Mouse (Mus musculus) hindbrain, embryonic 11.5 days (tissue): ENCODE results near the gene Pmpca. TPM values are rescaled to one million over a fixed set of nuclear protein-coding genes. Genes with fewer than 3 reads are reported as not detected.
"Not testable (repeated sequence)": the region's sequence is repeated elsewhere in the genome, so short reads cannot be mapped to it uniquely, and the experiment has no call there.

Experiments
- ATAC-seq: fragments of 200-750 bp; cut with Nextera tagmentation; 2 replicates; pipeline ENCODE4 v1.8.0; 2017; ENCODE audit warnings: mild to moderate bottlenecking, moderate TSS enrichment, moderate library complexity; ENCODE audit not compliant: low FRiP score
- DNase-seq: peaks from one replicate; pipeline ENCODE4 v3.0.0-alpha.2; 2015; ENCODE audit warnings: low spot score
- H3K27ac ChIP-seq: fragments of 300-500 bp; sonication (generic); 2 replicates; pipeline ENCODE4 v1.5.1; 2014; ENCODE audit warnings: mild to moderate bottlenecking, low read depth, low read length
- H3K27me3 ChIP-seq: fragments of 300-500 bp; sonication (generic); 2 replicates; pipeline ENCODE4 v1.6.1; 2014; ENCODE audit warnings: mild to moderate bottlenecking, low read length, moderate library complexity, mixed read lengths; ENCODE audit not compliant: control insufficient read depth, insufficient read depth
- H3K36me3 ChIP-seq: fragments of 300-500 bp; sonication (generic); 2 replicates; pipeline ENCODE4 v1.6.1; 2014; ENCODE audit warnings: mild to moderate bottlenecking, low read length, moderate library complexity, mixed read lengths; ENCODE audit not compliant: control insufficient read depth, insufficient read depth
- H3K4me1 ChIP-seq: fragments of 300-500 bp; sonication (generic); replicated peaks from 2 replicates; pipeline ENCODE4 v1.6.1; 2014; ENCODE audit warnings: low read length, mixed read lengths; ENCODE audit not compliant: control insufficient read depth, insufficient read depth
- H3K4me2 ChIP-seq: fragments of 300-500 bp; sonication (generic); replicated peaks from 2 replicates; pipeline ENCODE4 v1.6.1; 2014; ENCODE audit warnings: mild to moderate bottlenecking, low read depth, low read length
- H3K4me3 ChIP-seq: fragments of 300-500 bp; sonication (generic); 2 replicates; pipeline ENCODE4 v1.5.1; 2014; ENCODE audit warnings: low read depth, low read length
- H3K9ac ChIP-seq: fragments of 300-500 bp; sonication (generic); 2 replicates; pipeline ENCODE4 v1.6.1; 2014; ENCODE audit warnings: low read depth, low read length
- H3K9me3 ChIP-seq: fragments of 300-500 bp; sonication (generic); 2 replicates; pipeline ENCODE4 v1.6.1; 2016; ENCODE audit warnings: low read length; ENCODE audit not compliant: control insufficient read depth
- WGBS: fragments of 180-500 bp; shearing (Covaris S2); extraction: QIAGEN DNeasy Blood & Tissue Kit; methylation state at CpG from one replicate; pipeline ENCODE4 v1.1.7; 2014; 5-methylcytosine and 5-hydroxymethylcytosine counted together
- polyA plus RNA-seq: library from polyadenylated mRNA; unstranded; fragments of >200 nt; fragmentation: Nextera tagmentation; extraction: Ambion mirVana; gene quantifications from 2 replicates; pipeline ENCODE4 v1.2.1, GENCODE M21; 2014

The Pmpca gene
- polyA plus RNA-seq, 1 experiment from 2014 or later: 94.4 TPM

- Histone ChIP-seq H3K4me3 (no peak overlapping the region), H3K27me3 (no peaks in the 10 kb centered on the region), H3K36me3 (peaks cover 14% of the 10 kb centered on the region), H3K4me2 (no peak overlapping the region), H3K9me3 (no peaks in the 10 kb centered on the region), H3K27ac (no peak overlapping the region), H3K9ac (no peak overlapping the region), H3K4me1 (no peaks in the 10 kb centered on the region)
- DNase-seq: no peak
- WGBS: 82% methylated on average over 5 of the region's 5 CpGs
- ATAC-seq: no peak
Measured at GRCm38 (mm10) chr2:26362991-26363390, 26.1 kb upstream of the Pmpca start.

- H3K4me3 ChIP-seq: no peak overlapping the region
- WGBS: 83% methylated on average over 5 of the region's 5 CpGs
- H3K27me3 ChIP-seq: no peaks in the 10 kb centered on the region
- H3K4me1 ChIP-seq: no peaks in the 10 kb centered on the region
- no peak for ATAC-seq
- no peak overlapping the region for H3K27ac ChIP-seq
- no peak overlapping the region for H3K9ac ChIP-seq
- no peak for DNase-seq
- peaks cover 17% of the 10 kb centered on the region for H3K36me3 ChIP-seq
- H3K9me3 ChIP-seq: no peaks in the 10 kb centered on the region
- H3K4me2 ChIP-seq: no peak overlapping the region
Measured at GRCm38 (mm10) chr2:26363481-26363880, 25.7 kb upstream of the Pmpca start.

DNA sequence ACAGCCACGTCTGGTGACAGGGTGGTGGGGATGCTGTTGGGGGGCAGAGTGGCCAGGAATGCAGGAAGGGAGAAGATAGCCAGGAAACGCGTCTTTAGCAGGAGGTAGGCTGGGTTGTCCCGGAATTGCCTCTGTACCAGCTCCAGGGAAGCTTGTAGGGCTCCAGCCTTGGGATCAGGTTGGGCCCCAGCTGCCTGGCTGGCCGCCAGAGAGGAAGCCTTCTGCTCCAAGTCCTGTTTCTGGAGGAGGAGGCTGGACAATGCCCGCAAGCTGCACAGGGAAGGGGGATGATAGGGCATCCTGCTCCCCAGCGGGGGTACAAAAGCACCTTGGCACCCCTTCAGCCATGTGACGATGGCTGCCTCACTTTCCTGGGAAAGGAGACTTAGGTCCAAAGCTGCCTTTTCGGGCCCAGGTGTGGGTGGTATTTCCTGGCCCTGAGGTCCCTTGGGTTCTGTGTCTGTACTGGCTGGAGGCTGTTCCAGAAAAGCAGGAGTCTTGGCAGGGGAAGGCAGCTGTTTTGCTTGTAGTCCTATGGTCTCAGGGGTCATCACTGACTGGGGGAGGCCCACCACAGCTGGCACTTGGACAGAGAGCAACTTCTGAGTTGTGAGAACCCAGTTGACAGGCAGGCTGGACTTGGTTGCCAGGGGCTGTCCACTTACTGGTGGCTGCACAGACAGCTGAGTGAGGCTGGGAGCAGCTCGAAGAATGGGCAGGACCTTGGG is 24.2 kb upstream of the Pmpca start:
- ATAC-seq (no peak), DNase-seq (no peak)
- Histone ChIP-seq H3K4me3 (no peak overlapping the region), H3K9me3 (no peaks in the 10 kb centered on the region), H3K9ac (no peak overlapping the region), H3K27me3 (no peaks in the 10 kb centered on the region), H3K36me3 (peaks cover 18% of the 10 kb centered on the region), H3K4me2 (no peak overlapping the region), H3K4me1 (no peaks in the 10 kb centered on the region), H3K27ac (no peak overlapping the region)
- 87% methylated on average over 10 of the region's 10 CpGs for WGBS

GRCm38 (mm10) chr2:26367911-26368310 is 21.2 kb upstream of the Pmpca start:
- H3K9ac ChIP-seq: no peak overlapping the region
- no peak for DNase-seq
- no peaks in the 10 kb centered on the region for H3K27me3 ChIP-seq
- ATAC-seq: no peak
- H3K36me3 ChIP-seq: peaks cover 20% of the 10 kb centered on the region
- no peaks in the 10 kb centered on the region for H3K9me3 ChIP-seq
- H3K4me1 ChIP-seq: no peaks in the 10 kb centered on the region
- H3K4me3 ChIP-seq: no peak overlapping the region
- H3K27ac ChIP-seq: no peak overlapping the region
- no peak overlapping the region for H3K4me2 ChIP-seq
- 96% methylated on average over 6 of the region's 6 CpGs for WGBS

DNA sequence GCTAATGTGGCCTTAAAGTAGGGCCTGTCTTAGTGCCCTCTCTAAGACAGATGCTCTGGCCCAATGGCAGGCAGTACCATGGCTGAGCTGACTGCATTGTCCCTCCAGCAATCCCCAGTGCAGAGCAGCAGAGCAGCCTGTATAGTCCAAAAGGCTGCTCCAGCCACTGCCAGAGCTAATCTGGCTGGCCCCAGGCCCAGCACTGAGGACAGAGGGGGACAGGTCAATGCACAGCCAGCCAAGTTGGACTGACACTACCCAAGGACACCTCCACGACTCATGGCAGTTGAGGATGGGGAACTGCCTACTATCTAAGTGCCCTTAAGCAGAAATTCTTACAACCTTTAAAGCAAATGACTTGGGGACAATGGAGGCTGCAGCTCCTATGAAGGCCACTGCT is 20.6 kb upstream of the Pmpca start:
- no peak overlapping the region for H3K9ac ChIP-seq
- no peak overlapping the region for H3K4me2 ChIP-seq
- H3K9me3 ChIP-seq: no peaks in the 10 kb centered on the region
- no peak for DNase-seq
- peaks cover 18% of the 10 kb centered on the region for H3K36me3 ChIP-seq
- H3K4me1 ChIP-seq: no peaks in the 10 kb centered on the region
- ATAC-seq: no peak
- WGBS: 76% methylated on average over 1 of the region's 1 CpGs
- H3K4me3 ChIP-seq: no peak overlapping the region
- no peak overlapping the region for H3K27ac ChIP-seq
- no peaks in the 10 kb centered on the region for H3K27me3 ChIP-seq

GRCm38 (mm10) chr2:26372396-26372795 is 16.7 kb upstream of the Pmpca start:
- Histone ChIP-seq H3K27me3 (no peaks in the 10 kb centered on the region), H3K4me2 (no peak overlapping the region), H3K4me1 (no peaks in the 10 kb centered on the region), H3K27ac (no peak overlapping the region), H3K36me3 (peaks cover 14% of the 10 kb centered on the region), H3K9ac (no peak overlapping the region), H3K9me3 (no peaks in the 10 kb centered on the region), H3K4me3 (no peak overlapping the region)
- no peak for ATAC-seq
- WGBS: 97% methylated on average over 8 of the region's 8 CpGs
- no peak for DNase-seq

DNA sequence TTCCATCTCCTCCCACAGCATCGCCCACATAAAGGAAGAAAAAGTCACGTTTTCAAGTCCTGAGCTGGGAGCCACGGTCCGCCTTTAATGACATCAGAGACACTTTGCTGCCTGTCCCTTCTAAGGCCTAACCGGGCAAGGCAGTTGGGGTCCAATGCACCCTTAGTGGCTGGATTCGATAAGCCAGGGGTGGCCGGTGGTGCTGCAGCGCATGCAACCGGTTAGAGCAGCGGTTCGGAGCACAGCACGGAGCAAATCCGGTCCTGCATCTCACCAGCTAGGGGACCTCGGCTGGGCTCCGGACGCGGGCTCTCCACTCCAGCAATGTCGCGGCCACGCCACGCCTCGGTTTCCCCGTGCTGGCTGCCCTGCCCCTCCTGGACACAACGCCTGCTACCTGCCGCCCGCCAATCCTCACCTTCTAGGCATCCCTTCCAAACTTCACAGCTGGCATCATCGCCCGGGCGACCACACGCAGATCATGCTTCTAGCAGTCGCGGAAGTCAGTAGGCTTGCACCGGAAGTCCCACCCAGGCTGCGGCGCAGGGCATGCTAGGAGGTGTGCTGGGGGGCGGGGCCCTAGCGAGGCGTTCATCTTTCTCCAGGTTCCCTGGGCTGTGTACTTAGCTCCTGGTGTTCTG is 8.9 kb upstream of the Pmpca start, which contains the start of gene Snapc4:
Gene Snapc4 (minus strand): TSS at position 523 of the 641 bp plus-strand sequence.
- H3K4me1 ChIP-seq: no peaks in the 10 kb centered on the region; the same call in 1 of the 2 replicates
- H3K27me3 ChIP-seq: no peaks in the 10 kb centered on the region
- no peak within 1 kb of the TSS for H3K27ac ChIP-seq
- WGBS: under 1% methylated on average over 38 of the region's 38 CpGs
- H3K4me2 ChIP-seq: peak within 1 kb of the TSS; percentile 92
- H3K9ac ChIP-seq: peak within 1 kb of the TSS; percentile 76
- no peaks in the 10 kb centered on the region for H3K9me3 ChIP-seq
- peak within 1 kb of the TSS; percentile 82 for H3K4me3 ChIP-seq
- ATAC-seq (peak; percentile 94), DNase-seq (peak; percentile 88)
- H3K36me3 ChIP-seq: peaks cover 18% of the 10 kb centered on the region

DNA sequence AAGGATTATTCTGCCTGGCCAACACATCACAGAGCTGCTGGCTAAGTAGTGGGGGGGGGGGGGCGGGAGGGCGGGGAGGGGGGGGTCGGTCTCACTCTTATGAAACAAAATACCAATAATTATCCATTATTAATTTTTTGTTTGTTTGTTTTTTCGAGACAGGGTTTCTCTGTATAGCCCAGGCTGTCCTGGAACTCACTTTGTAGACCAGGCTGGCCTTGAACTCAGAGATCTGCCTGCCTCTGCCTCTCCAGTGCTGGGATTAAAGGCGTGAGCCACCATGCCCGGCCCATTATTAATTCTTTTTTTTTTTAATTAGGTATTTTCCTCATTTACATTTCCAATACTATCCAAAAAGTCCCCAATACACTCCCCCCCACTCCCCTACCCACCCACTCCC is 8.3 kb upstream of the Pmpca start:
- Histone ChIP-seq H3K4me3 (peak overlapping the region; percentile 82), H3K9ac (peak overlapping the region; percentile 76), H3K4me2 (peak overlapping the region; percentile 92), H3K36me3 (peaks cover 21% of the 10 kb centered on the region)
- WGBS: 34% methylated on average over 6 of the region's 6 CpGs
- ATAC-seq: 0 out of 2 replicates have a peak, but pooled peaks have one; percentile 47
- H3K4me1 ChIP-seq, H3K27ac ChIP-seq, H3K27me3 ChIP-seq, DNase-seq, H3K9me3 ChIP-seq: not testable (repeated sequence)

- DNase-seq (no peak), ATAC-seq (no peak)
- Histone ChIP-seq H3K27me3 (no peaks in the 10 kb centered on the region), H3K9ac (no peak overlapping the region), H3K27ac (no peak overlapping the region), H3K36me3 (peaks cover 34% of the 10 kb centered on the region), H3K4me3 (no peak overlapping the region), H3K4me1 (peaks cover 4% of the 10 kb centered on the region; the same call in 1 of the 2 replicates), H3K4me2 (no peak overlapping the region), H3K9me3 (no peaks in the 10 kb centered on the region)
- 90% methylated on average over 3 of the region's 3 CpGs for WGBS
Measured at GRCm38 (mm10) chr2:26387713-26388112, 1.4 kb upstream of the Pmpca start.
